Mouse (Mus musculus): Measurements from ENCODE around the gene Prrc2c. TPM values are rescaled to one million over a fixed set of nuclear protein-coding genes. Genes with fewer than 3 reads are reported as not detected.

Gene Prrc2c
- polyA plus RNA-seq, 1 experiment from 2014 or later: 156 TPM

- H3K9ac ChIP-seq (replicated peaks; ENCODE audit: low read length): no peak overlapping the region
- no peaks in the 10 kb centered on the region for H3K4me1 ChIP-seq (ENCODE audit: control insufficient read depth, insufficient read depth, low read length)
- H3K27me3 ChIP-seq (ENCODE audit: control insufficient read depth, insufficient read depth, low read length): no peaks in the 10 kb centered on the region
- no peaks in the 10 kb centered on the region for H3K9me3 ChIP-seq (replicated peaks; ENCODE audit: control insufficient read depth, low read length)
- WGBS: 73% methylated on average over 7 of the region's 7 CpGs
- H3K4me3 ChIP-seq (ENCODE audit: low read depth, low read length): no peak overlapping the region
- ATAC-seq (replicated peaks; ENCODE audit: insufficient number of reproducible peaks, low FRiP score, low TSS enrichment, low read depth): no peak
- no peaks in the 10 kb centered on the region for H3K36me3 ChIP-seq (replicated peaks; ENCODE audit: control insufficient read depth, insufficient read depth, low read depth, low read length)
- no peak for DNase-seq (ENCODE audit: low spot score)
- H3K4me2 ChIP-seq (ENCODE audit: low read depth, low read length): no peak overlapping the region
- H3K27ac ChIP-seq (replicated peaks; ENCODE audit: low read depth, low read length): no peak overlapping the region
These were observed 9.3 kb upstream of the Prrc2c start for GRCm38 (mm10) chr1:162749607-162750006.

- Histone ChIP-seq H3K4me2 (ENCODE audit: low read depth, low read length) (no peak overlapping the region), H3K27me3 (ENCODE audit: control insufficient read depth, insufficient read depth, low read length) (no peaks in the 10 kb centered on the region), H3K27ac (replicated peaks; ENCODE audit: low read depth, low read length) (no peak overlapping the region), H3K9me3 (replicated peaks; ENCODE audit: control insufficient read depth, low read length) (no peaks in the 10 kb centered on the region), H3K4me1 (ENCODE audit: control insufficient read depth, insufficient read depth, low read length) (no peaks in the 10 kb centered on the region), H3K36me3 (replicated peaks; ENCODE audit: control insufficient read depth, insufficient read depth, low read depth, low read length) (no peaks in the 10 kb centered on the region), H3K4me3 (ENCODE audit: low read depth, low read length) (no peak overlapping the region), H3K9ac (replicated peaks; ENCODE audit: low read length) (no peak overlapping the region)
- DNase-seq (ENCODE audit: low spot score): no peak
- WGBS: 88% methylated on average over 5 of the region's 5 CpGs
- ATAC-seq (replicated peaks; ENCODE audit: insufficient number of reproducible peaks, low FRiP score, low TSS enrichment, low read depth): no peak
These were observed 8.4 kb upstream of the Prrc2c start for GRCm38 (mm10) chr1:162748761-162749160.

GRCm38 (mm10) chr1:162739831-162740394 is 443 bp downstream of the Prrc2c start:
- Histone ChIP-seq H3K27me3 (ENCODE audit: control insufficient read depth, insufficient read depth, low read length) (no peaks in the 10 kb centered on the region), H3K9me3 (replicated peaks; ENCODE audit: control insufficient read depth, low read length) (no peaks in the 10 kb centered on the region), H3K4me3 (ENCODE audit: low read depth, low read length) (peak overlapping the region; percentile 99), H3K36me3 (replicated peaks; ENCODE audit: control insufficient read depth, insufficient read depth, low read depth, low read length) (no peaks in the 10 kb centered on the region), H3K4me2 (ENCODE audit: low read depth, low read length) (peak overlapping the region; percentile 70), H3K4me1 (ENCODE audit: control insufficient read depth, insufficient read depth, low read length) (no peaks in the 10 kb centered on the region), H3K27ac (replicated peaks; ENCODE audit: low read depth, low read length) (peak overlapping the region; percentile 98), H3K9ac (replicated peaks; ENCODE audit: low read length) (peak overlapping the region; percentile 99)
- peak; percentile 26 for DNase-seq (ENCODE audit: low spot score)
- peak; percentile 88 for ATAC-seq (replicated peaks; ENCODE audit: insufficient number of reproducible peaks, low FRiP score, low TSS enrichment, low read depth)
- WGBS: 0% methylated on average over 57 of the region's 58 CpGs

- H3K36me3 ChIP-seq (replicated peaks; ENCODE audit: control insufficient read depth, insufficient read depth, low read depth, low read length): no peaks in the 10 kb centered on the region
- no peaks in the 10 kb centered on the region for H3K4me1 ChIP-seq (ENCODE audit: control insufficient read depth, insufficient read depth, low read length)
- ATAC-seq (replicated peaks; ENCODE audit: insufficient number of reproducible peaks, low FRiP score, low TSS enrichment, low read depth) (no peak), DNase-seq (ENCODE audit: low spot score) (peak; percentile 36)
- no peaks in the 10 kb centered on the region for H3K27me3 ChIP-seq (ENCODE audit: control insufficient read depth, insufficient read depth, low read length)
- H3K4me3 ChIP-seq (ENCODE audit: low read depth, low read length): peak overlapping the region; percentile 99
- peak overlapping the region; percentile 99 for H3K9ac ChIP-seq (replicated peaks; ENCODE audit: low read length)
- WGBS: under 1% methylated on average over 10 of the region's 10 CpGs
- peak overlapping the region; percentile 98 for H3K27ac ChIP-seq (replicated peaks; ENCODE audit: low read depth, low read length)
- no peaks in the 10 kb centered on the region for H3K9me3 ChIP-seq (replicated peaks; ENCODE audit: control insufficient read depth, low read length)
- peak overlapping the region; percentile 70 for H3K4me2 ChIP-seq (ENCODE audit: low read depth, low read length)
These were observed 950 bp downstream of the Prrc2c start for GRCm38 (mm10) chr1:162739406-162739805.

- 55% methylated on average over 2 of the region's 2 CpGs for WGBS
These were observed 1.9 kb downstream of the Prrc2c start for GRCm38 (mm10) chr1:162738472-162738871.

GRCm38 (mm10) chr1:162735084-162735483 is 5.3 kb downstream of the Prrc2c start:
- no peak for ATAC-seq (replicated peaks; ENCODE audit: insufficient number of reproducible peaks, low FRiP score, low TSS enrichment, low read depth)
- H3K4me1 ChIP-seq (ENCODE audit: control insufficient read depth, insufficient read depth, low read length): no peaks in the 10 kb centered on the region
- H3K27ac ChIP-seq (replicated peaks; ENCODE audit: low read depth, low read length): no peak overlapping the region
- H3K36me3 ChIP-seq (replicated peaks; ENCODE audit: control insufficient read depth, insufficient read depth, low read depth, low read length): no peaks in the 10 kb centered on the region
- DNase-seq (ENCODE audit: low spot score): no peak
- no peak overlapping the region for H3K4me3 ChIP-seq (ENCODE audit: low read depth, low read length)
- no peaks in the 10 kb centered on the region for H3K27me3 ChIP-seq (ENCODE audit: control insufficient read depth, insufficient read depth, low read length)
- H3K4me2 ChIP-seq (ENCODE audit: low read depth, low read length): no peak overlapping the region
- H3K9ac ChIP-seq (replicated peaks; ENCODE audit: low read length): no peak overlapping the region
- no peaks in the 10 kb centered on the region for H3K9me3 ChIP-seq (replicated peaks; ENCODE audit: control insufficient read depth, low read length)
- 89% methylated on average over 4 of the region's 4 CpGs for WGBS

More at GRCm38 (mm10) chr1:162738472-162738871, 1.9 kb downstream of the Prrc2c start:
- Histone ChIP-seq H3K27ac (replicated peaks; ENCODE audit: low read depth, low read length) (no peak overlapping the region), H3K36me3 (replicated peaks; ENCODE audit: control insufficient read depth, insufficient read depth, low read depth, low read length) (no peaks in the 10 kb centered on the region), H3K4me2 (ENCODE audit: low read depth, low read length) (peak overlapping the region; percentile 70), H3K27me3 (ENCODE audit: control insufficient read depth, insufficient read depth, low read length) (no peaks in the 10 kb centered on the region), H3K9ac (replicated peaks; ENCODE audit: low read length) (no peak overlapping the region), H3K9me3 (replicated peaks; ENCODE audit: control insufficient read depth, low read length) (no peaks in the 10 kb centered on the region), H3K4me1 (ENCODE audit: control insufficient read depth, insufficient read depth, low read length) (no peaks in the 10 kb centered on the region), H3K4me3 (ENCODE audit: low read depth, low read length) (peak overlapping the region; percentile 99)
- DNase-seq (ENCODE audit: low spot score): no peak
- no peak for ATAC-seq (replicated peaks; ENCODE audit: insufficient number of reproducible peaks, low FRiP score, low TSS enrichment, low read depth)

- no peaks in the 10 kb centered on the region for H3K9me3 ChIP-seq (replicated peaks; ENCODE audit: control insufficient read depth, low read length)
- 87% methylated on average over 1 of the region's 1 CpGs for WGBS
- no peaks in the 10 kb centered on the region for H3K36me3 ChIP-seq (replicated peaks; ENCODE audit: control insufficient read depth, insufficient read depth, low read depth, low read length)
- H3K4me3 ChIP-seq (ENCODE audit: low read depth, low read length): no peak overlapping the region
- H3K4me1 ChIP-seq (ENCODE audit: control insufficient read depth, insufficient read depth, low read length): no peaks in the 10 kb centered on the region
- H3K9ac ChIP-seq (replicated peaks; ENCODE audit: low read length): no peak overlapping the region
- DNase-seq (ENCODE audit: low spot score): no peak
- no peak for ATAC-seq (replicated peaks; ENCODE audit: insufficient number of reproducible peaks, low FRiP score, low TSS enrichment, low read depth)
- no peak overlapping the region for H3K4me2 ChIP-seq (ENCODE audit: low read depth, low read length)
- H3K27ac ChIP-seq (replicated peaks; ENCODE audit: low read depth, low read length): no peak overlapping the region
- no peaks in the 10 kb centered on the region for H3K27me3 ChIP-seq (ENCODE audit: control insufficient read depth, insufficient read depth, low read length)
These were observed 6.1 kb downstream of the Prrc2c start for GRCm38 (mm10) chr1:162734283-162734682.

GRCm38 (mm10) chr1:162732041-162732440 is 8.3 kb downstream of the Prrc2c start:
- H3K27me3 ChIP-seq (ENCODE audit: control insufficient read depth, insufficient read depth, low read length): no peaks in the 10 kb centered on the region
- H3K27ac ChIP-seq (replicated peaks; ENCODE audit: low read depth, low read length): no peak overlapping the region
- H3K36me3 ChIP-seq (replicated peaks; ENCODE audit: control insufficient read depth, insufficient read depth, low read depth, low read length): no peaks in the 10 kb centered on the region
- H3K4me2 ChIP-seq (ENCODE audit: low read depth, low read length): no peak overlapping the region
- no peaks in the 10 kb centered on the region for H3K9me3 ChIP-seq (replicated peaks; ENCODE audit: control insufficient read depth, low read length)
- H3K9ac ChIP-seq (replicated peaks; ENCODE audit: low read length): no peak overlapping the region
- 79% methylated on average over 4 of the region's 4 CpGs for WGBS
- no peaks in the 10 kb centered on the region for H3K4me1 ChIP-seq (ENCODE audit: control insufficient read depth, insufficient read depth, low read length)
- H3K4me3 ChIP-seq (ENCODE audit: low read depth, low read length): no peak overlapping the region
- no peak for ATAC-seq (replicated peaks; ENCODE audit: insufficient number of reproducible peaks, low FRiP score, low TSS enrichment, low read depth)
- DNase-seq (ENCODE audit: low spot score): no peak
